Mouse (Mus musculus) heart, postnatal 14 days (tissue): ENCODE results near the gene Arpc2. TPM values are rescaled to one million over a fixed set of nuclear protein-coding genes. Genes with fewer than 3 reads are reported as not detected.
A peak's percentile ranks its signal among the peaks of the same experiment; 100 is the strongest.

Source experiments
- DNase-seq, 2 experiments: peaks; one replicate each; pipeline ENCODE4 v3.0.0; 2021 to 2022
- intact Hi-C: fragments of 180-260 bp; cut with DNase I; formaldehyde crosslinking; loops from one replicate; pipeline ENCODE4 v1.15.1; 2025
- total RNA-seq, 2 experiments: library from RNA; stranded (reverse); gene quantifications; 2 replicates each; pipeline ENCODE4 v1.2.3; 2021

Gene Arpc2
- total RNA-seq, 2 experiments from 2014 or later = 143 to 165 TPM

GRCm38 (mm10) chr1:74295456-74296171 is 59.7 kb downstream of the Arpc2 start:
- peak; percentile 92 to 93 for DNase-seq
- intact Hi-C loops = no loop called here

- intact Hi-C loops = no loop called here
- DNase-seq = no peak
These were observed 60.6 kb downstream of the Arpc2 start for GRCm38 (mm10) chr1:74296477-74296876.

- intact Hi-C loops = no loop called here
- DNase-seq = peak; percentile 46 to 51
These were observed 61.4 kb downstream of the Arpc2 start for GRCm38 (mm10) chr1:74297269-74297668.

GRCm38 (mm10) chr1:74298157-74298750 is 62.4 kb downstream of the Arpc2 start:
- DNase-seq = no peak
- intact Hi-C loops = no loop called here

- intact Hi-C loops = no loop called here
These were observed 63.1 kb downstream of the Arpc2 start for GRCm38 (mm10) chr1:74298996-74299395.

GRCm38 (mm10) chr1:74300347-74301110 is 64.6 kb downstream of the Arpc2 start:
- no peak for DNase-seq
- intact Hi-C loops = no loop called here

More at GRCm38 (mm10) chr1:74298996-74299395, 63.1 kb downstream of the Arpc2 start:
- DNase-seq = peak; percentile 56 to 67

GRCm38 (mm10) chr1:74302229-74302628 is 66.3 kb downstream of the Arpc2 start:
- intact Hi-C loops = no loop called here

GRCm38 (mm10) chr1:74302835-74303234 is 67.0 kb downstream of the Arpc2 start:
- DNase-seq = no peak
- intact Hi-C loops = no loop called here

More at GRCm38 (mm10) chr1:74302229-74302628, 66.3 kb downstream of the Arpc2 start:
- DNase-seq = no peak

GRCm38 (mm10) chr1:74303509-74304338 is 67.8 kb downstream of the Arpc2 start:
- intact Hi-C loops = no loop called here
- peak; percentile 87 to 88 for DNase-seq

- no peak for DNase-seq
- intact Hi-C loops = no loop called here
These were observed 68.5 kb downstream of the Arpc2 start for GRCm38 (mm10) chr1:74304339-74304790.

- no peak for DNase-seq
- intact Hi-C loops = no loop called here
These were observed 69.1 kb downstream of the Arpc2 start for GRCm38 (mm10) chr1:74304946-74305345.

GRCm38 (mm10) chr1:74305522-74305921 is 69.6 kb downstream of the Arpc2 start, which contains the start of gene Tmbim1:
Gene Tmbim1, minus strand, starts transcription at chr1:74305622.
- intact Hi-C loops = no loop called here
- DNase-seq = no peak

GRCm38 (mm10) chr1:74307146-74307545 is 71.3 kb downstream of the Arpc2 start:
- DNase-seq = no peak
- intact Hi-C loops = no loop called here

GRCm38 (mm10) chr1:74308001-74308964 is 72.4 kb downstream of the Arpc2 start:
- DNase-seq = no peak
- intact Hi-C loops = loop anchor here (2.0 kb wide), 2 partner anchors 19 to 25 kb away; no protein-coding TSS in a partner anchor

- intact Hi-C loops = loop anchor here (2.0 kb wide), 2 partner anchors 21 to 23 kb away; no protein-coding TSS in a partner anchor
These were observed 73.9 kb downstream of the Arpc2 start for GRCm38 (mm10) chr1:74309767-74310166.

GRCm38 (mm10) chr1:74313049-74313692 is 77.3 kb downstream of the Arpc2 start:
- peak; percentile 54 to 75 for DNase-seq
- intact Hi-C loops = loop anchor here (1.0 to 2.0 kb wide), 2 partner anchors 48 to 140 kb away; no protein-coding TSS in a partner anchor

More at GRCm38 (mm10) chr1:74309767-74310166, 73.9 kb downstream of the Arpc2 start:
- peak in 1 of 2 experiments; percentile 34 for DNase-seq

- intact Hi-C loops = no loop called here
- no peak for DNase-seq
These were observed 78.9 kb downstream of the Arpc2 start for GRCm38 (mm10) chr1:74314796-74315195.
